Mouse (Mus musculus) testis, postnatal 14 days (tissue): ENCODE measurements around the gene Prss50.

Experiments used
- DNase-seq: peaks from one replicate; pipeline ENCODE4 v3.0.0; 2021; ENCODE audit warnings: low spot score

The Prss50 gene

GRCm38 (mm10) chr9:110907201-110907837 lies 49.6 kb downstream of the Prss50 start:
- DNase-seq: no peak

GRCm38 (mm10) chr9:110907838-110908630 lies 50.3 kb downstream of the Prss50 start:
- DNase-seq: no peak

DNA sequence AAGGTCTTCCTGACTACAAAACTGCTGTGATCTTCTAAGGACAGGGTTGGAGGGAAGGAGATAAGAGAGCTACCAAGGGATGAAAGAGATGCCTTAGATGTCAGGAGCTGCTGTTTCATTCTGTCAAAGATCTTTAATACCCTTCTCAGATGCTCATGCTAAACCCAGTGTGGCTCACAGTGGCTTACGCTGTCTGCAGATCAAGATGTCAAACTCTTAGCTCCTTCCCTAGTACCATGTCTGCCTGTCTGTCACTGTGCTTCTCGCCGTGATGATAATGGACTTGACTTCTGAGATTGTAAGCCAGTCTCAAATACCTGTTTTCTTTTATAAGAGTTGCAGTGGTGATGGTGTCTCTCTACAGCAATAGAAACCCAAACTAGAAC lies 50.9 kb downstream of the Prss50 start:
- DNase-seq: no peak

DNA sequence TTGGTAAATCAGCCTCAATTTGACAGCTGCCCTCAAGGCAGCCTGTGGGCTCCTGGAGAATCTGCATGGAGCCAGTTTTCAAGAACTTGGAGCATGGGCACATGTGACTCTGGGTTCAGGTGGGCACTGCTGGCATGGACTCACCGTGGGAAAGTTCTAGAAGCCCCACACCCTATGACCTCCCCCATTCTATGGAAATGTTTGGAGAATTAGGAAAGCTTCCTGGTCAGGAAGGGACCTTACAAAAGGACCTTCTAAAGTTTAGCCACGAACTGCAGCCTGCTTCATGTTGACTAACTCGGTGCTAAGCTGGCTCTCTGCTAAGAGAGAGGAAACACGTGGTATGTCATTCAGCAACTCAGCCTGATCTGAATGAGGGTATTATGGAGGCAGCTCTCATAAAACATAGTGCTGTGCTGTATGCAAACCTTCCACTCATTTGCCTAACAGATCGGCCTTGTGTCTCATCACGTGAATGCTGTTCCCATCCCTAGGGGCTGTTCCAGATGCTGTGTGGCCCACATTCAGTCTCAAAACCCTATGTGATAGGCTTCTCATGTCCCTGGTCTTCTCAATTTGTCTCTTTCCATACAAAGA lies 51.7 kb downstream of the Prss50 start:
- no peak for DNase-seq
